Mouse (Mus musculus) forebrain, embryonic 15.5 days (tissue): ENCODE measurements around the gene Smim6. TPM values are rescaled to one million over a fixed set of nuclear protein-coding genes. Genes with fewer than 3 reads are reported as not detected.

Source experiments
- ATAC-seq: fragments of 200-750 bp; cut with Nextera tagmentation; replicated peaks from 2 replicates; pipeline ENCODE4 v1.8.0; 2017; ENCODE audit warnings: mild to moderate bottlenecking, moderate TSS enrichment, moderate library complexity
- H3K27ac ChIP-seq: fragments of 300-500 bp; sonication (generic); replicated peaks from 2 replicates; pipeline ENCODE4 v1.5.1; 2015; ENCODE audit warnings: mild to moderate bottlenecking, inconsistent platforms
- H3K27me3 ChIP-seq: fragments of 300-500 bp; sonication (generic); 2 replicates; pipeline ENCODE4 v1.6.1; 2015; ENCODE audit warnings: inconsistent platforms
- H3K36me3 ChIP-seq: fragments of 300-500 bp; sonication (generic); 2 replicates; pipeline ENCODE4 v1.6.1; 2015; ENCODE audit warnings: mild to moderate bottlenecking, inconsistent platforms
- H3K4me1 ChIP-seq: fragments of 300-500 bp; sonication (generic); 2 replicates; pipeline ENCODE4 v1.6.1; 2015; ENCODE audit warnings: inconsistent platforms
- H3K4me2 ChIP-seq: fragments of 300-500 bp; sonication (generic); replicated peaks from 2 replicates; pipeline ENCODE4 v1.6.1; 2015; ENCODE audit warnings: mild to moderate bottlenecking, inconsistent platforms
- H3K4me3 ChIP-seq: fragments of 300-500 bp; sonication (generic); 2 replicates; pipeline ENCODE4 v1.5.1; 2015; ENCODE audit warnings: mild to moderate bottlenecking, inconsistent platforms
- H3K9ac ChIP-seq: fragments of 300-500 bp; sonication (generic); replicated peaks from 2 replicates; pipeline ENCODE4 v1.6.1; 2015; ENCODE audit warnings: mild to moderate bottlenecking, inconsistent platforms
- H3K9me3 ChIP-seq: fragments of 300-500 bp; sonication (generic); 2 replicates; pipeline ENCODE4 v1.6.1; 2016; ENCODE audit warnings: inconsistent platforms
- WGBS: fragments of 180-500 bp; shearing (Covaris S2); methylation state at CpG from one replicate; pipeline ENCODE4 v1.1.7; 2015; ENCODE audit warnings: mixed read lengths; 5-methylcytosine and 5-hydroxymethylcytosine counted together
- polyA plus RNA-seq: library from polyadenylated mRNA; unstranded; fragments of >200 nt; fragmentation: Nextera tagmentation; extraction: Ambion mirVana; gene quantifications from 2 replicates; pipeline ENCODE4 v1.2.1, GENCODE M21; 2015

Smim6 gene
- polyA plus RNA-seq, 1 experiment from 2014 or later = 0.94 TPM

GRCm38 (mm10) chr11:115954712-115955111 lies 42.9 kb downstream of the Smim6 start:
- H3K27ac ChIP-seq = 0 out of 2 replicates have a peak overlapping the region, but pooled peaks have one; percentile 21
- no peak for ATAC-seq
- H3K4me2 ChIP-seq = no peak overlapping the region
- H3K27me3 ChIP-seq = no peaks in the 10 kb centered on the region
- no peak overlapping the region for H3K9ac ChIP-seq
- 86% methylated on average over 5 of the region's 5 CpGs for WGBS
- peaks cover 10% of the 10 kb centered on the region for H3K4me1 ChIP-seq
- no peak overlapping the region for H3K4me3 ChIP-seq
- H3K36me3 ChIP-seq = peaks cover 51% of the 10 kb centered on the region
- no peaks in the 10 kb centered on the region for H3K9me3 ChIP-seq

GRCm38 (mm10) chr11:115955195-115955858 lies 43.5 kb downstream of the Smim6 start:
- ATAC-seq = 0 out of 2 replicates have a peak, but pooled peaks have one; percentile 26
- H3K4me2 ChIP-seq = no peak overlapping the region

GRCm38 (mm10) chr11:115956453-115956852 lies 44.6 kb downstream of the Smim6 start:
- Histone ChIP-seq H3K9me3 (no peaks in the 10 kb centered on the region), H3K27me3 (no peaks in the 10 kb centered on the region), H3K36me3 (peaks cover 58% of the 10 kb centered on the region), H3K4me2 (no peak overlapping the region), H3K4me3 (no peak overlapping the region), H3K4me1 (peaks cover 10% of the 10 kb centered on the region), H3K9ac (no peak overlapping the region), H3K27ac (peak overlapping the region; percentile 23; the same call in 1 of the 2 replicates)
- WGBS = 12% methylated on average over 4 of the region's 4 CpGs
- no peak for ATAC-seq

More at GRCm38 (mm10) chr11:115955195-115955858, 43.5 kb downstream of the Smim6 start:
- H3K27me3 ChIP-seq = no peaks in the 10 kb centered on the region
- H3K4me3 ChIP-seq = no peak overlapping the region
- H3K9ac ChIP-seq = no peak overlapping the region
- peak overlapping the region; percentile 21; the same call in 1 of the 2 replicates for H3K27ac ChIP-seq
- H3K36me3 ChIP-seq = peaks cover 56% of the 10 kb centered on the region
- WGBS = 60% methylated on average over 10 of the region's 10 CpGs
- no peaks in the 10 kb centered on the region for H3K9me3 ChIP-seq
- H3K4me1 ChIP-seq = peaks cover 10% of the 10 kb centered on the region

GRCm38 (mm10) chr11:115957971-115958370 lies 46.2 kb downstream of the Smim6 start:
- H3K4me3 ChIP-seq = no peak overlapping the region
- no peak overlapping the region for H3K9ac ChIP-seq
- ATAC-seq = no peak
- no peaks in the 10 kb centered on the region for H3K27me3 ChIP-seq
- no peak overlapping the region for H3K27ac ChIP-seq
- H3K36me3 ChIP-seq = peaks cover 57% of the 10 kb centered on the region
- WGBS = 78% methylated on average over 7 of the region's 7 CpGs
- no peaks in the 10 kb centered on the region for H3K9me3 ChIP-seq
- no peak overlapping the region for H3K4me2 ChIP-seq
- peaks cover 10% of the 10 kb centered on the region for H3K4me1 ChIP-seq

- no peaks in the 10 kb centered on the region for H3K27me3 ChIP-seq
- H3K4me3 ChIP-seq = no peak overlapping the region
- H3K4me1 ChIP-seq = peaks cover 10% of the 10 kb centered on the region
- WGBS = 96% methylated on average over 9 of the region's 9 CpGs
- H3K9ac ChIP-seq = no peak overlapping the region
- no peak overlapping the region for H3K27ac ChIP-seq
- peaks cover 63% of the 10 kb centered on the region for H3K36me3 ChIP-seq
- H3K9me3 ChIP-seq = no peaks in the 10 kb centered on the region
- no peak overlapping the region for H3K4me2 ChIP-seq
- ATAC-seq = no peak
Observed at GRCm38 (mm10) chr11:115959018-115959417, 47.2 kb downstream of the Smim6 start.

- no peaks in the 10 kb centered on the region for H3K27me3 ChIP-seq
- H3K36me3 ChIP-seq = peaks cover 84% of the 10 kb centered on the region
- no peak overlapping the region for H3K4me2 ChIP-seq
- ATAC-seq = no peak
- WGBS = 91% methylated on average over 8 of the region's 9 CpGs
- no peaks in the 10 kb centered on the region for H3K9me3 ChIP-seq
- H3K4me3 ChIP-seq = no peak overlapping the region
- no peak overlapping the region for H3K27ac ChIP-seq
- H3K4me1 ChIP-seq = no peaks in the 10 kb centered on the region
- no peak overlapping the region for H3K9ac ChIP-seq
Observed at GRCm38 (mm10) chr11:115962651-115963412, 51.0 kb downstream of the Smim6 start.

Other genes starting within 250 kb of the Smim6 start
- gene Grb2, start 203.4 kb upstream of the Smim6 start, polyA plus RNA-seq = 180 and 199 TPM in 2 replicates
- gene Tmem94, start 146.6 kb upstream of the Smim6 start, polyA plus RNA-seq = 27.6 and 29.8 TPM in 2 replicates
- 7.8 and 7.9 TPM in 2 replicates for gene Caskin2, start 98.4 kb upstream of the Smim6 start, polyA plus RNA-seq
- 24.2 and 25.9 TPM in 2 replicates for gene Tsen54, start 97.3 kb upstream of the Smim6 start, polyA plus RNA-seq
- gene Llgl2, start 88.0 kb upstream of the Smim6 start, polyA plus RNA-seq = 1.0 and 1.1 TPM in 2 replicates
- 0.17 TPM in 1 of 2 replicates, not detected in the other for gene Myo15b, start 53.6 kb upstream of the Smim6 start, polyA plus RNA-seq
- 1.2 and 2.5 TPM in 2 replicates for gene Smim5, start 12.1 kb upstream of the Smim6 start, polyA plus RNA-seq
- 53.3 and 53.6 TPM in 2 replicates for gene Sap30bp, start 21.3 kb downstream of the Smim6 start, polyA plus RNA-seq
- gene Recql5, start 21.5 kb downstream of the Smim6 start, polyA plus RNA-seq = 24.6 and 29.2 TPM in 2 replicates
- gene Itgb4, start 62.7 kb downstream of the Smim6 start, polyA plus RNA-seq = 0.52 and 0.69 TPM in 2 replicates
- gene Galk1, start 100.7 kb downstream of the Smim6 start, polyA plus RNA-seq = 58.9 and 64.2 TPM in 2 replicates
- gene H3f3b, start 115.9 kb downstream of the Smim6 start, polyA plus RNA-seq = 2,534 and 2,591 TPM in 2 replicates
- gene Unk, start 118.3 kb downstream of the Smim6 start, polyA plus RNA-seq = 40.4 and 40.8 TPM in 2 replicates
- gene Unc13d, start 165.9 kb downstream of the Smim6 start, polyA plus RNA-seq = 0.70 and 0.80 TPM in 2 replicates
- gene Wbp2, start 175.0 kb downstream of the Smim6 start, polyA plus RNA-seq = 138 and 144 TPM in 2 replicates
- 7.0 and 7.7 TPM in 2 replicates for gene Trim47, start 215.2 kb downstream of the Smim6 start, polyA plus RNA-seq
- 1.6 and 1.9 TPM in 2 replicates for gene Trim65, start 219.1 kb downstream of the Smim6 start, polyA plus RNA-seq
- gene Mrpl38, start 226.9 kb downstream of the Smim6 start, polyA plus RNA-seq = 77.7 and 78.5 TPM in 2 replicates